Mouse (Mus musculus) brown adipose tissue, adult 24 weeks (tissue): ENCODE measurements around the gene Gm10645. TPM values are rescaled to one million over a fixed set of nuclear protein-coding genes. Genes with fewer than 3 reads are reported as not detected.

Source experiments
- H3K27ac ChIP-seq: fragments of 200-500 bp; replicated peaks from 2 replicates; pipeline ENCODE4 v1.5.1; 2012; ENCODE audit warnings: low read depth, mild to moderate bottlenecking, low read length
- H3K4me1 ChIP-seq: fragments of 200-500 bp; 2 replicates; pipeline ENCODE4 v1.6.1; 2012; ENCODE audit warnings: low read length, mixed read lengths; ENCODE audit not compliant: control insufficient read depth, insufficient read depth, insufficient read length
- H3K4me3 ChIP-seq: fragments of 200-500 bp; 2 replicates; pipeline ENCODE4 v1.5.1; 2012; ENCODE audit warnings: low read depth, mild to moderate bottlenecking, low read length, moderate library complexity; ENCODE audit not compliant: insufficient read depth
- polyA plus RNA-seq: library from polyadenylated mRNA; stranded (reverse); fragments of >200 nt; gene quantifications from 2 replicates; pipeline ENCODE4 v1.2.4, GENCODE M21; 2012; ENCODE audit not compliant: missing spikeins, insufficient read depth, insufficient read length

Gm10645 gene
- polyA plus RNA-seq, 1 experiment, result not detected

DNA sequence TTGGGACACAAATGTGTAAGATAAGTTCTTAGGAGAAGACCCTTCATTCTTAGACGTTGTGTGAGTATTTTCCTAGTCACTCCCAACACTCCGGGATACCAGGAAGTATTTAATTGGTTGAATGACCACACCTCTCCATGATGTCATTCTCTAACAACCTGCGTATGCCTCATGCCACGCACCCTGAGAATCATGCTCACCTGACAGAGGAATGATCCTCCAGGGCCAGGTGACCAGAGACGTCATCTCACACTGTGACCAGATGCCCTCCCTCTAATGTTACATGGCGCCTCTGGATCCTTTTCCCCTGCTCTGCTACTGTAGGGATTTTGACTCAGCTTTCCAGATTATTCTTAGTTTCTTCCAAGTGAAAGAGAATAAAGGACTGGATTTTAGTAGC is 16.8 kb downstream of the Gm10645 start:
- Histone ChIP-seq H3K4me1 (no peaks in the 10 kb centered on the region), H3K27ac (no peak overlapping the region), H3K4me3 (no peak overlapping the region)

DNA sequence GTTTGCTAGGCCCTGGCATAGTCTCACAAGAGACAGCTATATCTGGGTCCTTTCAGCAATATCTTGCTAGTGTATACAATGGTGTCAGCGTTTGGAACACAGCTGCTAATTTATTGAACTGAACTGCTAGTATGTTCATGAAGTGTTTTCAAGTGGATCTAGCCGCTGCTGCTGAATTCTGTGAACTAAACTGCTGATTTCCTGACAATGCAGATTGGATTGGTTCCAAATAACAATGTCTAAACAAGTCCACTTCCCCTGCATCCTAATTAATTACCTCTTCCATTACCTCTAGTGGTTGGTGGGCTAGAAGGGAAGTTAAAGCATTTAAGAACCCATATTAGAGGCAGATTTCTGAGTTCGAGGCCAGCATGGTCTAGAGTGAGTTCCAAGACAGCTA is 20.5 kb downstream of the Gm10645 start:
- no peak overlapping the region for H3K4me3 ChIP-seq
- no peak overlapping the region for H3K27ac ChIP-seq
- H3K4me1 ChIP-seq, result no peaks in the 10 kb centered on the region

DNA sequence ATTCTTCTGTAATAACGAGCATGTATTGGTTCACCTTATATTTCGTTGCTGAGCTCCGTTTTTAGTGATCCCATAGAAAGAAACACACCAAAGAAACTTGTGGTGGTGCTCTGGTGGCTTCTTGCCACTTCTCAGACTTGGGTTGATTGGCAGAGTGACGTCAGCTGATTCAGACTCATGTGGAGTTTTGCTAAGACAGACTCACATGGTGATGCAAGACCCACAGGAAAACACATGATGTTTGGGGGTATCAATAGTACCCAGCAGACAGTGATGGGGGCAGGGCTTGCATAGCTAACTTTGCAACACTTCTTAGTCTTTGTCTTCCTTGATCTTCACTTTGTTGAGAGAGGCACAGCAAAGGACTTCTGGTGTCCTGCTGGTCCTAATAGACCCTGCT is 21.4 kb downstream of the Gm10645 start:
- no peak overlapping the region for H3K27ac ChIP-seq
- H3K4me1 ChIP-seq, result peaks cover 3% of the 10 kb centered on the region; the same call in 1 of the 2 replicates
- H3K4me3 ChIP-seq, result no peak overlapping the region

DNA sequence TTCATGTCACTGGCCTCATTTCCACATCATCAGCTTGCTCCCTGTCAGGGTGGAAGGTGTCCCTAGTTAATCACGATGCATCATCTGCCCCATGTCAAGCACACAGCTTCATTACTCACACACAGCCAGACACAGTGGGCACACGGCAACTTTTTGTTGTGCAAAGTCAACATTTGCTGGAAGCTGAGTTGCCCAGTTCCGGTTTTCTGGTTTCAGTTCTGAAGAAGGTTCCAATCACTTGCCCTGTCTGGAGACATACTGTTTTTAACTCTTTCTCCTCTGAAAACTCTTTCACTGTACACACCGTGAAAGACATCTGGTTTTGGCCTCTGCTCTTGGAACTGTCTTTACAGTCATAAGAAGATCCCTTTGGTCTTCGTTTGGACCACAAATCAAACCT is 24.6 kb downstream of the Gm10645 start:
- peak overlapping the region; percentile 45; the same call in 1 of the 2 replicates for H3K27ac ChIP-seq
- H3K4me1 ChIP-seq, result peaks cover 3% of the 10 kb centered on the region; the same call in 1 of the 2 replicates
- no peak overlapping the region for H3K4me3 ChIP-seq

DNA sequence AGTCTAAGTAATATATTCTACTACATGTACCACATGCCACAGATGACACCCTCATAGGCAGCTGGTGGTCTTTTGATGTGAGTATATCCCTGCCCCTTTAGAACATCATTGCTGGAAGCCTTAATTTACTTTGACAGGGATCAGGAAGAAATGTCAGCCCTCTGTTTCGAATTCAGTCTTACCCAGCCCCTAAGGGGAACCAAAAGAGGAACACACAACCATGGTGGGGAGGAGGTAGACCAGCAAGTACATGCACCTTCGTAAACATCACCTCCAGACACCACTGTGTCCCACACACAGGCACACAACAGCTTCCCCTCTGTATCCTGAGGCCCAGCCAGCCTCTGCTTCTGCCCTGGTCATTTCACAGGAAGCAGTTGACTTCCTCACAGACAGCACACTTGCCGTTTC is 25.3 kb downstream of the Gm10645 start:
- Histone ChIP-seq H3K4me1 (peaks cover 3% of the 10 kb centered on the region; the same call in 1 of the 2 replicates), H3K27ac (peak overlapping the region; percentile 45; the same call in 1 of the 2 replicates), H3K4me3 (no peak overlapping the region)

DNA sequence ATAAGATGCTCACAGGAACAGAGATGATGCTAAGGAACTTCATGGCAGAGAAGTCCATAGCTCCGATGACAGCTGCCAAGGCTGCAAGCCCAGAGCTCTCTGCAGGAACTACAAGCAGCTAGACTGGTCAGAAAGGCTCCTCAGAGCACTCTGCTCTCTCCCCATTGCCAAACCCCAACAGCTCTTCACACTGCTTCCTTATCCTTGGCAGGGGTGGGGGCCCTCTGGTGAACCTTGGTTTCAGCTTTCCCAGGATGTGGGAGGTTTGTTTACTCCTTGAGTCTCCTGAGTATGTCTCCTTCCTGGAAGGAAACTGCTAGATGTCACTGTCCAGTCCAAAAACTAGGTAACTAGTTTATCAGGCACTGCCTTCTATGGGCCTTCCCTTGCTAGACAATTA is 25.9 kb downstream of the Gm10645 start:
- peaks cover 3% of the 10 kb centered on the region; the same call in 1 of the 2 replicates for H3K4me1 ChIP-seq
- H3K4me3 ChIP-seq, result no peak overlapping the region
- H3K27ac ChIP-seq, result no peak overlapping the region; the same call in 1 of the 2 replicates

DNA sequence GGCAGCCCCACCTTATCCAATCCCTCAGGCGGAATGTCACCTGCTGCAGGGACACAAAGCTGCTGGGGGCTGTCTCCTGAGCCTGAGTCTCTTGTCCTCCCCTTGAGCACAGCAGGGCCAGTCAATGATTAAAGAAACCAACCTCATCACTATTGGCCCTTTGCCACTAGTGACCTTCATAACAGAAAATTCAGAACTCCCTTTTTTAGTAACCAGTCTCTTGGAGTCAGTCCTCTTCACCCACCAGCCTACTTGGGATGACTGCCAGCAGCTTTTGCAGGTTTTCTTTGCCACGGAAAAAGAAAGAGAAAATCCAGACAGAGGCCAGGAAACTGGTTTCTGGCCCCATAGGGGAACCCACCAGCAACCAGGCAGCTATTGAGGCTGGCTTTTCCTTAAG is 30.9 kb downstream of the Gm10645 start:
- Histone ChIP-seq H3K27ac (no peak overlapping the region), H3K4me3 (no peak overlapping the region), H3K4me1 (peaks cover 3% of the 10 kb centered on the region; the same call in 1 of the 2 replicates)

Other genes with a start within 250 kb of the Gm10645 start
- gene Tbc1d9, start 818 bp downstream of the Gm10645 start, polyA plus RNA-seq, result 1.2 and 3.1 TPM in 2 replicates
- gene Ucp1, start 124.2 kb upstream of the Gm10645 start, polyA plus RNA-seq, result 5,846 and 5,913 TPM in 2 replicates
- 12.5 and 13.6 TPM in 2 replicates for gene Elmod2, start 166.3 kb upstream of the Gm10645 start, polyA plus RNA-seq
- not detected in 2 replicates for gene Mgat4d, start 182.3 kb upstream of the Gm10645 start, polyA plus RNA-seq
- gene Clgn, start 223.7 kb upstream of the Gm10645 start, polyA plus RNA-seq, result not detected in 2 replicates